Mouse (Mus musculus) NIH3T3 (cell line): ENCODE measurements around the gene Kcnq1.

ENCODE experiments used
- DNase-seq: peaks from one replicate; pipeline ENCODE4 v3.0.0-alpha.2; 2012; ENCODE audit warnings: low read depth

Kcnq1 gene

GRCm38 (mm10) chr7:143419585-143420160 is 313.5 kb downstream of the Kcnq1 start:
- no peak for DNase-seq

GRCm38 (mm10) chr7:143428142-143428813 is 322.1 kb downstream of the Kcnq1 start:
- DNase-seq = no peak

- DNase-seq = no peak
Measured at GRCm38 (mm10) chr7:143428814-143429499, 322.8 kb downstream of the Kcnq1 start.

- no peak for DNase-seq
Measured at GRCm38 (mm10) chr7:143432631-143433030, 326.5 kb downstream of the Kcnq1 start.

GRCm38 (mm10) chr7:143433331-143433730 is 327.2 kb downstream of the Kcnq1 start:
- DNase-seq = no peak

GRCm38 (mm10) chr7:143437231-143437893 is 331.2 kb downstream of the Kcnq1 start:
- DNase-seq = no peak

GRCm38 (mm10) chr7:143437894-143438581 is 331.9 kb downstream of the Kcnq1 start:
- DNase-seq = no peak

GRCm38 (mm10) chr7:143438965-143439364 is 332.8 kb downstream of the Kcnq1 start:
- DNase-seq = no peak

- DNase-seq = no peak
Measured at GRCm38 (mm10) chr7:143444580-143444954, 338.4 kb downstream of the Kcnq1 start.

GRCm38 (mm10) chr7:143444955-143445648 is 338.9 kb downstream of the Kcnq1 start:
- DNase-seq = no peak

- DNase-seq = no peak
Measured at GRCm38 (mm10) chr7:143445651-143446460, 339.7 kb downstream of the Kcnq1 start.

- no peak for DNase-seq
Measured at GRCm38 (mm10) chr7:143447130-143447529, 341.0 kb downstream of the Kcnq1 start.

GRCm38 (mm10) chr7:143458963-143459331 is 352.8 kb downstream of the Kcnq1 start:
- no peak for DNase-seq

- DNase-seq = no peak
Measured at GRCm38 (mm10) chr7:143459332-143460211, 353.4 kb downstream of the Kcnq1 start.

GRCm38 (mm10) chr7:143460217-143460834 is 354.2 kb downstream of the Kcnq1 start:
- no peak for DNase-seq

GRCm38 (mm10) chr7:143460874-143461273 is 354.7 kb downstream of the Kcnq1 start, which contains the start of gene Cdkn1c:
TSS of gene Cdkn1c (minus strand) at chr7:143461050.
- no peak for DNase-seq

GRCm38 (mm10) chr7:143461294-143461870 is 355.2 kb downstream of the Kcnq1 start:
- no peak for DNase-seq

- DNase-seq = no peak
Measured at GRCm38 (mm10) chr7:143461920-143462319, 355.8 kb downstream of the Kcnq1 start.

GRCm38 (mm10) chr7:143462516-143462915 is 356.4 kb downstream of the Kcnq1 start:
- DNase-seq = no peak
